Mouse (Mus musculus) ES-E14 (cell line): ENCODE measurements at regions not wholly inside any gene's neighbourhood (a gene's known extent, or its start where the extent isn't known, plus 50 kb on each side); places are given as distances from the start of the nearest gene placed in this dataset.

Experiments
- HCFC1 ChIP-seq: IDR thresholded peaks from 2 replicates; pipeline ENCODE4 v1.6.1; 2012; ENCODE audit warnings: low read length, inconsistent platforms, borderline replicate concordance; ENCODE audit not compliant: insufficient read depth
- MAFK ChIP-seq: IDR thresholded peaks from 2 replicates; pipeline ENCODE4 v1.6.1; 2014; ENCODE audit warnings: mild to moderate bottlenecking, low read depth, low read length, inconsistent platforms; ENCODE audit not compliant: insufficient read depth

DNA sequence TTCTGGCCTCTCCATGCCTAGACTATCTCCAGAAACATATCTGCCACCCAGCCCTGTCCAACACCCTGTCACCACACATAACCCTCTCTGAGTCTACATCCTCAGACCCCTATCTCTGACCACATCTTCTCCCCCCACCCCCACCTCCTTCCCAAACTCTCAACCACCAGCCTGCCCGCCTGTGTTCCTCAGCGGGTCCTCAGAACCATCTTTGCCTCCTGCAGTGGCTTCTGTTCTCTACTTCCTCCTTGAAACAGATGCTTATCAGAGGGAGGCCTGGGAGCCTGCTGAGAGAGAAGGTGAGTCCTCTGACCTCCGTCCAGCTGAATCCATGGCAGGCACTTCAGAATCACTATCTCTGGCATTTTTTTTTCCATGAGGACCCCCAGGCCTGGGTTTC lies 307.4 kb upstream of the Dio3 start:
- no peak for TF ChIP-seq HCFC1
- TF ChIP-seq MAFK: no peak
